Mouse (Mus musculus): ENCODE data around the gene Dand5. TPM values are rescaled to one million over a fixed set of nuclear protein-coding genes. Genes with fewer than 3 reads are reported as not detected.
A peak's percentile ranks its signal among the peaks of the same experiment; 100 is the strongest.

Dand5 gene
- total RNA-seq, 2 experiments from 2014 or later: 2.3 TPM; not detected in 1

- no peak for ATAC-seq (replicated peaks; ENCODE audit: low FRiP score, poor library complexity, severe bottlenecking)
Measured at GRCm38 (mm10) chr8:84809109-84809940, 13.3 kb downstream of the Dand5 start.

- ATAC-seq (replicated peaks; ENCODE audit: low FRiP score, poor library complexity, severe bottlenecking): no peak
Measured at GRCm38 (mm10) chr8:84806031-84806430, 16.6 kb downstream of the Dand5 start.

- ATAC-seq (replicated peaks; ENCODE audit: low FRiP score, poor library complexity, severe bottlenecking): peak; percentile 21
Measured at GRCm38 (mm10) chr8:84799999-84800831, 22.4 kb downstream of the Dand5 start, which contains the start of gene Nfix. Gene Nfix, minus strand, starts transcription at chr8:84800344.

DNA sequence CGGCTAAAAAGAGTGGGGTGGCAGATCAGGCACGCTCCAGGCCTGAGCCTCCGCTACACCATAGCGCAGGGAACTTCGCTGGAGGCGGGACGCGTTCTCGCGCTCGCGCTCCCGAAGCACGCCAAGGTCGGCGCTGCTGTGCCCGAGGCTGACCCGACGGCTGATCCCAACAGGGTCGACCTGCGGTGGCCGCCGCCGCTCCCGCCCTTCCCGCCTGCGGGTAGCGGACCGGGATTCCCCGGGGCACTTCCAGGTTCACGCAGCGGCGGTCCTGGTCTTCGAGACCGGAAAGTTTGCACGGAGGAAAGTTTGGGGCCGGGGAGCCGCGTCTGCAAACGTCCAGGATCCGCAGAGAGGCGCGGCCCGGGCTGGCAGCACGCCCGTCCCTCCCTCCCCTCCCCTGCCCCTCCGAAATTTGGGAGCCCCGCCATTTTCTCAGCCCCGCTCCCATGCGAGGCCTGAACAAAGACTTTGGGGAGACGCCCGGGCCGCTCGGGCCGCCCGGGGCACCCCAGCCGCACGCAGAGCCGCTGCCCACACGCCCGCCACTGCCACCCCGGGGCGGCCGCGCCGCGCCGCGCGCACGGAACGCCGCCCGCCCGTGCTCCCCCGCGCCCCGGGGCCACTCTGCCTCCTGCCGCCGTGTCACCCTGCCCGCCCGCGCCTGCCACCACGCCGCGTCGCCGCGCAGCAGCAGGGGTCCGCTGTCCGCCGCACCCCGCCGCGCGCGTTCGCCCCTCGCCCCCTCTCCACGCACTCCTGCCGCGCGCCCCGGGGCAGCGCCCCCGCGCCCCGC lies 23.3 kb downstream of the Dand5 start:
- ATAC-seq (replicated peaks; ENCODE audit: low FRiP score, poor library complexity, severe bottlenecking): peak; percentile 68

DNA sequence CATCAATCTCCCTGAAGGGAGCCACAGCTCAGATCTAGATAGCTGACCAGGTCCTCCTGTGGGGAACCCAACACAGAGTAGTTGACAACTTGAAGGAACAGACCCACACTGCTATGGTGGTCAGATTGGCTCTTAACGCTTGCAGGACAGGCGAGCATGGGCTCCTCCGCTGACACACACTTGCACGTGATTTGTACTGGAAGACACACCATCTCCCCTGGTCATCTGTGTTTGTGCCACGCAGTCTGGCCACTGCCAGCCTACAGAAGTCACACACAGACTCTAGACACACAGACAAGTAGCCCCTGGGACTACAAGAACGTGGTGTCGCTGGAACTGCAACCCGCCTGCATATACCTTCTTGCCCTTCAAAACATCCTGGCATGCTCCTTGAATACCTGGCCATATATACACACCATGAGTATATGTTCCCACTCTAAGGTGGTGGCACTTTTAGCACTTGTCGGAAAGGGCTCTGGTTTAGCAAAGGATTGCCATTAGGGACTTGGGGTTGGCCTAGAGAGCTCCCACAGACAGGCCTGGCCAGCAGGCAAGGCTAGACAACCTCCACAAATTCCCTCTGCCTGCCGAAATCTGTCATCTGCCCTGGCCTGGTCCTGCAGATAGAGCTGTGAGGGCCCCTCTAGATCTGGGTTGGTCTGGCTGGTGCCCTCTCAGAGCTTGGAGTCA lies 24.0 kb downstream of the Dand5 start:
- ATAC-seq (replicated peaks; ENCODE audit: low FRiP score, poor library complexity, severe bottlenecking): no peak

DNA sequence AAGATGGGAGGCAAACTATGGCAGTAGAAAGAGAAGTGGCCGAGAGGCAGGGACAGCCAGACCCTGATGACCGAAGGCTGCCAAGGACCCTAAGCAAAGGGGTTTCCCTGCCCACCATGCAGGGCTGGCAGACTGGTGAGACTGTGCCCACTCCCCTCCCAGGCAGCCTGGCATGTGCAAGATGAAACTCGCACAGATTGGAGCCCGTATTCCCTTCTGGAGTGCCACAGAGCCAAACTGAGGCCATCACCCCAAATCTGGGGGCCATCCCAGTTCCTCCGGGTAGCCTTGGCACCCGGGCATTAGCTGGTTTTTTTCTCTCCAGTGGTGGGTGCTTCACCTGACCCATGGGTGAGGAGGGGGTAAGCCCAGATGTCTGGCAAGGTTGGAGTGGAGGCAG lies 24.7 kb downstream of the Dand5 start:
- ATAC-seq (replicated peaks; ENCODE audit: low FRiP score, poor library complexity, severe bottlenecking): no peak

GRCm38 (mm10) chr8:84797256-84797797 lies 25.3 kb downstream of the Dand5 start:
- ATAC-seq (replicated peaks; ENCODE audit: low FRiP score, poor library complexity, severe bottlenecking): no peak

- ATAC-seq (replicated peaks; ENCODE audit: low FRiP score, poor library complexity, severe bottlenecking): no peak
Measured at GRCm38 (mm10) chr8:84794486-84794885, 28.1 kb downstream of the Dand5 start.

GRCm38 (mm10) chr8:84793791-84794485 lies 28.7 kb downstream of the Dand5 start:
- ATAC-seq (replicated peaks; ENCODE audit: low FRiP score, poor library complexity, severe bottlenecking): no peak

DNA sequence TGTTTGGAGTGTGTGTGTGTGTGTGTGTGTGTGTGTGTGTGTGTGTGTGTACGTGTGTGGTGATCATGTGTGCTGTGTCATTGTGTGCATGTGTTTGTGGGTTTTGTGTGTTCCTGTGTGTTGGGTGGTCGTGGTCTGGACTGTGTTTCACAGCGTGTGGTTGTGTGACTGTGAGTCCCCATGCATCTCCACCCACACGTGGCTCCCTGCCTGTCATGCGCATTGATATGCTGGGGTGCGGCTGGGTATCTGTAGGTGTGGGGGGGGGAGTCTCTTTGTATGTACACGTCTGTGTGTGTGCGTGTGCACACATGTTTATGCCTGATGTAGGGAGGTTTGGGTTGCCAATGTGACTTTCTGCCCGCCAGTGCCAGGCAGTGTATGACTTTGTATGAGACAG lies 29.5 kb downstream of the Dand5 start:
- ATAC-seq (replicated peaks; ENCODE audit: low FRiP score, poor library complexity, severe bottlenecking): no peak

DNA sequence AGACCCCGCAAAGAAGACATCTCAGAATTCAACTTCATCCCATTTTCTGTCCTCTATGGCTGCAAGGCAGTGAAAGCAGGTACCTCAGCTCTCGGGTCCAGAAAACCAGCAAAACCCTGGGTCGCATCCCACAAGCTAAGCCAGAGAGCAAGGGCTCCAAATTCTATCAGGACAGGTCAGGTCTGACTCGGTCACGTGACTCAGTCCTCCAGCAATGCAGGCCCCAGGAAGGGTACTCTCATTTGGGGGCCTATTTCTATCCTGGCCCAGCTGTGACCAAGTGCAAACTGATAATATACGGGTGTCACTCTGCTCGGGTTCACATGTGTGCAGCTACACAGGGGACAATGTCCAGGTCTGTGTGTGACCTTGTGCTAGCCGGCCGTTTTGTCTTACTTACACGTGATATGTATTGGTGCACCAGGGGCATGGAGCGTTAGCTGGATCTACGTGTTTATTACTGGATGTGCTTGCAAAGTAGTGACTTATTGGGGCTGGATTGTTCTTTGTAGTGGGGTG lies 30.1 kb downstream of the Dand5 start:
- ATAC-seq (replicated peaks; ENCODE audit: low FRiP score, poor library complexity, severe bottlenecking): no peak

- ATAC-seq (replicated peaks; ENCODE audit: low FRiP score, poor library complexity, severe bottlenecking): 0 out of 2 replicates have a peak, but pooled peaks have one; percentile 11
Measured at GRCm38 (mm10) chr8:84790537-84790936, 32.1 kb downstream of the Dand5 start.

DNA sequence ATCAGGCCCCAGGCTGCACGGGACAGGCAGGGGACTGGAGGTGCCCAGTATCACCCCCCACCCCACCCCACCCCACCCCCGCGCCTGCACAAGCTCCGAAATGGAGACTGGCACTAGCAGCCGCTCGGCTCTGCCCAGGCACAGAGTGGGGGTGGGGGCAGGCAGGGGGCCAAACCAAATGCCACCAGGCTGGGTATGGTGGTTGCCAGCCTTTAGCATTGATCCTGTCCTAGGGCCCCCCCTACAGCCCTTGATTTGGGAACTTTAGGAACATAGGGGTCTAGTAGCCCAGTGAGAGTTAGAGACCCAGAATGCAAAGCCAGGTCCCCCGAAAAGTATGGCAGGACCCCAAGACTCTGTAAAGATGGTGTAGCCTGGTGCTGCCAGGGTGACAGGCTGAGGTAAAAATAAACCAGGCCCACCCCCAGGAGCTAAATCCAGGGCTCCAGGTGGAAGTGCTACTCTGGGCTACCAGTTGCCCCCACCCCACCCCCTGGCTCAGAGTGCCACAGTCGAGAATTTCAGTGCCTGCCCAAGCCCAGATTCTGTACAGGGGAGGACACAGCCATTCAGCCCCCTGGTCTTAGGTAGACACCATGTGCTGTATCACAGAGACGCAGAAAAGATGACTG lies 32.7 kb downstream of the Dand5 start:
- ATAC-seq (replicated peaks; ENCODE audit: low FRiP score, poor library complexity, severe bottlenecking): no peak

GRCm38 (mm10) chr8:84789345-84789744 lies 33.3 kb downstream of the Dand5 start:
- ATAC-seq (replicated peaks; ENCODE audit: low FRiP score, poor library complexity, severe bottlenecking): no peak

DNA sequence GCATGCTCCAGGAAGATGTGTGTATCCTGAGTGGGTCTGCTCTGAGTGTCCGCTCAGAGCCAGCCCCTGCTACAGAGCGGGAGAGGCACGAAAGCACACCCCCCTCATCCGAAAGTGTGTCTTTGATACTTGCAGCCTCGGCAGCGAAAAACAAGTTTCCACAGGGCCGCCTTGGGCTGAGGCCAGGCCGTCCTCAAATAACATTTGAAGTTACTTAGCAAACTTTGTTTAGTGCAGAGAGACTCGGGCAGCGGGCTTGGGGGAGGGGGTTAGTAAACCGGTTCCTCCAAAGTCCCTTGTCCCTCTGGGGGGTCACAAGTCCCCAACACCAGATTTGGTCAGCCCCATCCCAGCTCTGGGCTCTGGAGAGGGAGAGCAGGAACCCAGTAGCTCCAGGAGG lies 33.7 kb downstream of the Dand5 start:
- no peak for ATAC-seq (replicated peaks; ENCODE audit: low FRiP score, poor library complexity, severe bottlenecking)

DNA sequence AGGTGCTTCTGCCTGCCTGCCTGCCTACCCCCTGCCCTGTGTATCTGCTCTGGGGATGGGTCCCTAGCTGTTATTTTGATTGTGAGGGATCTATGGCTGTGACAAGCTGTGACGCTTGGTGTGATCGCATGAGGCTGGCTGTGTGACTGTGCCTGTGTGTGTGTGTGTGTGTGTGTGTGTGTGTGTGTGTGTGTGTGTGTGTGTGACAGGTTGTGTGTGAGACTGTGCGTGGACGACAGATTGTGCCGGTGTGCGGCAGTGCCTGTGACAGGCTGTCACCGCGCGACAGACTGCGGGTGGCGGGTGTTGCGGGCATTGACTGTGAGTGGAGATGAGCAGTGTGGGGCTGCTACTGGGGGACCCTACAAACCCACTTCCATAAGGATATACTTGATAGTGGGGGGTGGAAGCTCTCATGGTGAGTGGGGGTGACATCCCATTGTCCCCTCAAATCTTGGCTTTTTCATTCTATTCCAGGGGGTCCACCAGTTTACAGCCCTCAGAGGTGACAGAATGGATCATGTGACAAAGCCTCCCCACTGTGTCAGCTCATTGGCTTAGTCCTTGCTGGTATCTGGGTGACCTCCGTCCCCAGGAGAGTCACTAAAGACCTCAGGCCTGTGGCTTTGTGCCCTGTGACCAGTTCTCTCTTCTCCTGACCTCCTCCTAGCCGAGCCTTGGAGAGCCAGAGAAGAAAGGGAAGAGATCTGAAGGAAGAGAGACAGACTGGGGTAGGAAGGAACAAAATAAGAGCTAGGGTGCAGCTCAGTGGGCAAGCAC lies 34.9 kb downstream of the Dand5 start:
- ATAC-seq (replicated peaks; ENCODE audit: low FRiP score, poor library complexity, severe bottlenecking): no peak

DNA sequence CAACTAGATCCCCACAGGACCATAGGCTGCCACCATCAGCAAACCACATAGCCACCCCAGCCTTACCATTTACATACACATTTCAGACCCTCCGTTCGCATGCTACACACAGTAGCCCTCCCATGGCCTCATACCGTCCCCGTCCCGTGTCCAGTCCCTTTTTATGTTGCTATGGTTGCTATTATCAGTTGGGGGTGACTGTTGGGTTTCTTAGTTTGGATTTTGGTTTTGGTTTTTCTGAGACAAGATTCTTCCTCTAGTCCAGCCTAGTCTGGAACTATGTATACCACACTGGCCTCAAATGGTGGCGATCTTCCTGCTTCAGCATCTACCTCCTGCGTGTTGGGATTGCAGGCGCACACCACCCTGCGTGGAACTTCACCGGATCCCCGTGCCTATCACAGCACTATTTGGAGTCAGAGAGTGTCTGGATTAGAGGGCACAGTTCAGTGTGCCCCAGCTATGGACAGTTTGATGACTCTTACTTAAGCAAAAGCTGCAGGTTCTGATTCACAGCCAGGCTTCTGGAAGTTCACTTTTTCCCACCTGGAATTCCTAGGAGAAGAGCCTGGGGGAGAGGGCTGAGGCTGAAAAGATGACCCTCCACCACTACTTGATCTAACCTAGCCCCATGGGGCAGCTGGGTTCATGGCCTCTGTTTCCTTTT lies 35.7 kb downstream of the Dand5 start:
- ATAC-seq (replicated peaks; ENCODE audit: low FRiP score, poor library complexity, severe bottlenecking): no peak

Data from erythroblast, adult 5-6 weeks (primary cell).